Mouse (Mus musculus) kidney, postnatal 10 days (tissue): ENCODE data around the gene Chrnd.

Source experiments
- DNase-seq: peaks from one replicate; pipeline ENCODE4 v3.0.0; 2021; ENCODE audit warnings: mixed read lengths

The Chrnd gene

GRCm38 (mm10) chr1:87243021-87243420, 52.6 kb downstream of the Chrnd start:
- DNase-seq: no peak

- no peak for DNase-seq
These were observed 55.0 kb downstream of the Chrnd start for GRCm38 (mm10) chr1:87245430-87245829.

GRCm38 (mm10) chr1:87245929-87246815, 55.8 kb downstream of the Chrnd start:
- peak; percentile 89 for DNase-seq
